Mouse (Mus musculus) C2C12 (cell line): ENCODE data around the gene Trim3.

ENCODE experiments used
- CEBPB ChIP-seq: IDR thresholded peaks from one replicate; pipeline ENCODE4 v1.6.1; 2011; ENCODE audit warnings: low read depth, mild to moderate bottlenecking, control low read depth, moderate library complexity
- CTCF ChIP-seq: IDR thresholded peaks from one replicate; pipeline ENCODE4 v1.5.1; 2011; ENCODE audit not compliant: control insufficient read depth, insufficient read depth, insufficient read length
- MAX ChIP-seq: IDR thresholded peaks from one replicate; pipeline ENCODE4 v1.6.1; 2011; ENCODE audit warnings: mild to moderate bottlenecking, control low read depth
- USF1 ChIP-seq: IDR thresholded peaks from one replicate; pipeline ENCODE4 v1.6.1; 2011; ENCODE audit warnings: low read depth, mild to moderate bottlenecking, control low read depth, moderate library complexity

- TF ChIP-seq CTCF (no peak), CEBPB (no peak), USF1 (no peak), MAX (no peak)
Observed at GRCm38 (mm10) chr7:105634272-105634920, 1.0 kb upstream of the Trim3 start.
